Mouse (Mus musculus) stomach, postnatal 0 days (tissue): ENCODE data around the gene Ccdc107.

Source experiments
- CTCF ChIP-seq: IDR thresholded peaks from 2 replicates; pipeline ENCODE4 v1.5.1; 2016; ENCODE audit warnings: antibody characterized with exemption, low read depth, mild to moderate bottlenecking, moderate library complexity
- EP300 ChIP-seq: optimal IDR thresholded peaks from 2 replicates; pipeline ENCODE3; 2016; ENCODE audit warnings: antibody characterized with exemption

DNA sequence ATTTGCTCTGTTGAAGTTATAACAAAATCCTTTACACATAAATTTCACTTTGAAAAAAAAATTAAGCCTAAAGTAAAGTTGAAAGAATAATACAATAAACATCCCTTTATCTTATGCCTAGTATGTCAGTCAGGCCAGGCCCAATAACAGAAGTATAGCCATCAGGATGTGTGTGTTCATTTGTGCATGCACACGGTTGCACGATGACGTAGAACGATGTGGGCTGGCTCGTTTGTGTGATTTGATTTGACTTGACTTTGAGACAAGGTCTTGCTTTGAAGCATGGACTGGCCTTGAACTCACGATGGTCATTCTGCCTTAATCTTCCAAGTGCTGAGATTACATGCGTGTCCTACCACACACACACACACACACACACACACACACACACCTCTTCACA lies 25.8 kb upstream of the Ccdc107 start:
- no peak for TF ChIP-seq CTCF
- TF ChIP-seq EP300: no peak
